Mouse (Mus musculus) Patski (cell line): ENCODE data around the gene Mmp9. TPM values are rescaled to one million over a fixed set of nuclear protein-coding genes. Genes with fewer than 3 reads are reported as not detected.

Source experiments
- ATAC-seq: fragments of 100-300 bp; one replicate; pipeline ENCODE4 v1.8.0; 2021
- CTCF ChIA-PET: fragments of 350-600 bp; sonication (Branson Sonifier 250); formaldehyde crosslinking; loops from one replicate; lab custom pipeline; 2022; ENCODE audit warnings: inconsistent platforms; lab: Charles Lee
- POLR2A ChIA-PET: fragments of 350-600 bp; sonication (Branson Sonifier 250); formaldehyde crosslinking; loops from one replicate; lab custom pipeline; 2022; ENCODE audit warnings: antibody characterized with exemption, inconsistent platforms; lab: Charles Lee
- DNase-seq: peaks from one replicate; pipeline ENCODE4 v3.0.0-alpha.2; 2011; ENCODE audit warnings: low read depth, low spot score
- H3K27me3 ChIP-seq: fragments of 371-371 bp; one replicate; pipeline ENCODE4 v1.5.1; 2021
- CTCF ChIP-seq: fragments of 100-300 bp; IDR thresholded peaks from one replicate; pipeline ENCODE4 v1.5.1; 2021
- in situ Hi-C: fragments of 300-500 bp; cut with MboI; formaldehyde crosslinking; loops from 3 replicates; pipeline ENCODE4 v1.11.1; 2018; ENCODE audit warnings: low pct_unique_long_range_greater_than_20kb, mixed read lengths
- polyA plus RNA-seq: library from polyadenylated mRNA; unstranded; gene quantifications from one replicate; pipeline ENCODE4 v1.2.3, GENCODE M21; 2021

Gene Mmp9
- polyA plus RNA-seq, 1 experiment from 2014 or later, result 0.12 TPM

- ATAC-seq (no peak), DNase-seq (no peak)
- ChIA-PET POLR2A (interaction anchor here (0.6 kb wide), 1 partner anchor 112 kb away, joined by 3 read pairs; no protein-coding TSS in a partner anchor), CTCF (interaction anchor here (0.7 to 1.5 kb wide), 11 partner anchors 8 to 216 kb away, joined by 3 to 8 read pairs (median 4); no protein-coding TSS in a partner anchor)
- no peak for TF ChIP-seq CTCF
- peaks cover 4% of the 10 kb centered on the region for H3K27me3 ChIP-seq
- in situ Hi-C loops, result no loop called here
These were observed 21.1 kb downstream of the Mmp9 start for GRCm38 (mm10) chr2:164961506-164962182.

GRCm38 (mm10) chr2:164962183-164962580 is 21.6 kb downstream of the Mmp9 start:
- no peak for TF ChIP-seq CTCF
- DNase-seq (no peak), ATAC-seq (no peak)
- in situ Hi-C loops, result no loop called here
- H3K27me3 ChIP-seq, result peaks cover 4% of the 10 kb centered on the region
- ChIA-PET CTCF (interaction anchor here (1.2 to 1.5 kb wide), 8 partner anchors 8 to 216 kb away, joined by 3 to 8 read pairs (median 4); no protein-coding TSS in a partner anchor), POLR2A (interaction anchor here (0.6 kb wide), 2 partner anchors 104 to 112 kb away, joined by 3 read pairs; no protein-coding TSS in a partner anchor)

- ChIA-PET CTCF (no interaction called here), POLR2A (interaction anchor here (0.5 kb wide), 1 partner anchor 34 kb away, joined by 3 read pairs; no protein-coding TSS in a partner anchor)
- no peak for TF ChIP-seq CTCF
- ATAC-seq, result no peak
- no peak for DNase-seq
- H3K27me3 ChIP-seq, result peaks cover 19% of the 10 kb centered on the region
- in situ Hi-C loops, result no loop called here
These were observed 23.8 kb downstream of the Mmp9 start for GRCm38 (mm10) chr2:164964242-164964894.

- DNase-seq (no peak), ATAC-seq (no peak)
- H3K27me3 ChIP-seq, result peaks cover 25% of the 10 kb centered on the region
- no peak for TF ChIP-seq CTCF
- POLR2A ChIA-PET, result no interaction called here
- in situ Hi-C loops, result no loop called here
- CTCF ChIA-PET, result no interaction called here
These were observed 24.4 kb downstream of the Mmp9 start for GRCm38 (mm10) chr2:164964981-164965380.

GRCm38 (mm10) chr2:164966381-164966780 is 25.8 kb downstream of the Mmp9 start:
- ATAC-seq (no peak), DNase-seq (no peak)
- CTCF ChIA-PET, result no interaction called here
- in situ Hi-C loops, result no loop called here
- POLR2A ChIA-PET, result interaction anchor here (0.6 kb wide), 1 partner anchor 483 kb away, joined by 7 read pairs; no protein-coding TSS in a partner anchor
- TF ChIP-seq CTCF, result no peak
- peaks cover 37% of the 10 kb centered on the region for H3K27me3 ChIP-seq

- ChIA-PET POLR2A (interaction anchor here (0.6 kb wide), 1 partner anchor 482 kb away, joined by 7 read pairs; no protein-coding TSS in a partner anchor), CTCF (no interaction called here)
- DNase-seq, result no peak
- H3K27me3 ChIP-seq, result peaks cover 40% of the 10 kb centered on the region
- in situ Hi-C loops, result no loop called here
- no peak for ATAC-seq
- no peak for TF ChIP-seq CTCF
These were observed 26.6 kb downstream of the Mmp9 start for GRCm38 (mm10) chr2:164967193-164967592.

GRCm38 (mm10) chr2:164967761-164968440 is 27.3 kb downstream of the Mmp9 start:
- ATAC-seq (no peak), DNase-seq (no peak)
- TF ChIP-seq CTCF, result no peak
- H3K27me3 ChIP-seq, result peaks cover 40% of the 10 kb centered on the region
- CTCF ChIA-PET, result no interaction called here
- POLR2A ChIA-PET, result interaction anchor here (0.6 kb wide), 1 partner anchor 66 kb away, joined by 5 read pairs; no protein-coding TSS in a partner anchor
- in situ Hi-C loops, result no loop called here

- CTCF ChIA-PET, result no interaction called here
- POLR2A ChIA-PET, result interaction anchor here (0.6 kb wide), 1 partner anchor 65 kb away, joined by 5 read pairs; no protein-coding TSS in a partner anchor
- in situ Hi-C loops, result no loop called here
- no peak for DNase-seq
- peak; percentile 14 for ATAC-seq
- no peak for TF ChIP-seq CTCF
- H3K27me3 ChIP-seq, result peaks cover 40% of the 10 kb centered on the region
These were observed 27.9 kb downstream of the Mmp9 start for GRCm38 (mm10) chr2:164968451-164968851.

- DNase-seq (no peak), ATAC-seq (no peak)
- H3K27me3 ChIP-seq, result peaks cover 40% of the 10 kb centered on the region
- no peak for TF ChIP-seq CTCF
- ChIA-PET POLR2A (no interaction called here), CTCF (interaction anchor here (1.4 kb wide), 1 partner anchor 8 kb away, joined by 4 read pairs; no protein-coding TSS in a partner anchor)
- in situ Hi-C loops, result no loop called here
These were observed 28.8 kb downstream of the Mmp9 start for GRCm38 (mm10) chr2:164969348-164969781.

- ChIA-PET CTCF (no interaction called here), POLR2A (no interaction called here)
- in situ Hi-C loops, result no loop called here
- H3K27me3 ChIP-seq, result peaks cover 43% of the 10 kb centered on the region
- DNase-seq (no peak), ATAC-seq (no peak)
- TF ChIP-seq CTCF, result no peak
These were observed 30.1 kb downstream of the Mmp9 start for GRCm38 (mm10) chr2:164970631-164971196.
